Mouse (Mus musculus) lung, postnatal 0 days (tissue): ENCODE results near the gene Ccdc62.

ENCODE experiments used
- CTCF ChIP-seq: IDR thresholded peaks from 2 replicates; pipeline ENCODE4 v1.5.1; 2016; ENCODE audit warnings: antibody characterized with exemption, mild to moderate bottlenecking
- EP300 ChIP-seq: IDR thresholded peaks from 2 replicates; pipeline ENCODE4 v1.6.1; 2016; ENCODE audit warnings: antibody characterized with exemption, mild to moderate bottlenecking, control low read depth

DNA sequence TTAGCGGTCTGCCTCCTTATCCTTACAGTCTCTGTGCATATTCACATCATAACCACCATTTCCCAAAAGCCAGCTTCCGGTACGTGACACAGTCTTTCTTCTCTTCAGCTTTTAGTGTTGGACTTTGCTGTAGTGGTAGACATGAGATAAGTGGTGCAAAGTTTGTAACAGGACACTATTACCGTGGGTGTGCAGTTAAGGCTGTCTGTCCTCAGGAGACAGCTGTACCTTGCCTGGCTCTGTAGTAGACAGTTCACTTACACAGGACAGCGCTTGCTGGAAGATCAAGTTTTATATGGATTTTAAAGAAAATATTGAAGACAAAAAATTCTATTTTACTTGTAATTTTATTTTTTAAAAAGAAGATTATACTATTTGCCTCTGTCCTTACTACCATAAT, 38.0 kb downstream of the Ccdc62 start:
- TF ChIP-seq CTCF (no peak), EP300 (no peak)
